Mouse (Mus musculus) liver, embryonic 12.5 days (tissue): Measurements from ENCODE around the gene Npas1. TPM values are rescaled to one million over a fixed set of nuclear protein-coding genes. Genes with fewer than 3 reads are reported as not detected.

ENCODE experiments used
- ATAC-seq: fragments of 200-750 bp; cut with Nextera tagmentation; 2 replicates; pipeline ENCODE4 v1.8.0; 2017; ENCODE audit warnings: moderate number of reproducible peaks, mild to moderate bottlenecking, moderate library complexity
- H3K27ac ChIP-seq: fragments of 300-500 bp; sonication (generic); 2 replicates; pipeline ENCODE4 v1.5.1; 2016; ENCODE audit warnings: mild to moderate bottlenecking
- H3K27me3 ChIP-seq: fragments of 300-500 bp; sonication (generic); replicated peaks from 2 replicates; pipeline ENCODE4 v1.6.1; 2016; ENCODE audit warnings: mild to moderate bottlenecking, moderate library complexity
- H3K36me3 ChIP-seq: fragments of 300-500 bp; sonication (generic); 2 replicates; pipeline ENCODE4 v1.6.1; 2016; ENCODE audit warnings: mild to moderate bottlenecking, moderate library complexity
- H3K4me1 ChIP-seq: fragments of 300-500 bp; sonication (generic); 2 replicates; pipeline ENCODE4 v1.6.1; 2016
- H3K4me2 ChIP-seq: fragments of 300-500 bp; sonication (generic); 2 replicates; pipeline ENCODE4 v1.6.1; 2016; ENCODE audit warnings: mild to moderate bottlenecking, moderate library complexity
- H3K4me3 ChIP-seq: fragments of 300-500 bp; sonication (generic); 2 replicates; pipeline ENCODE4 v1.5.1; 2016; ENCODE audit warnings: mild to moderate bottlenecking, moderate library complexity
- H3K9ac ChIP-seq: fragments of 300-500 bp; sonication (generic); 2 replicates; pipeline ENCODE4 v1.6.1; 2016; ENCODE audit warnings: mild to moderate bottlenecking, moderate library complexity
- H3K9me3 ChIP-seq: fragments of 300-500 bp; sonication (generic); replicated peaks from 2 replicates; pipeline ENCODE4 v1.6.1; 2016; ENCODE audit warnings: mild to moderate bottlenecking, moderate library complexity
- WGBS: fragments of 180-500 bp; shearing (Covaris S2); methylation state at CpG from one replicate; pipeline ENCODE4 v1.1.7; 2016; ENCODE audit not compliant: insufficient replicate concordance; 5-methylcytosine and 5-hydroxymethylcytosine counted together
- polyA plus RNA-seq: library from polyadenylated mRNA; unstranded; fragments of >200 nt; fragmentation: Nextera tagmentation; extraction: Ambion mirVana; gene quantifications from 2 replicates; pipeline ENCODE4 v1.2.1, GENCODE M21; 2016

The Npas1 gene
- polyA plus RNA-seq, 1 experiment from 2014 or later: 0.33 TPM

- Histone ChIP-seq H3K36me3 (peaks cover 22% of the 10 kb centered on the region), H3K4me3 (no peak overlapping the region), H3K9me3 (no peaks in the 10 kb centered on the region), H3K4me1 (peaks cover 24% of the 10 kb centered on the region), H3K27me3 (0 out of 2 replicates have a peak, but pooled peaks cover 3% of the 10 kb centered on the region), H3K4me2 (peak overlapping the region; percentile 98), H3K9ac (no peak overlapping the region; the same call in 1 of the 2 replicates), H3K27ac (peak overlapping the region; percentile 23; the same call in 1 of the 2 replicates)
- no peak for ATAC-seq
- 68% methylated on average over 6 of the region's 6 CpGs for WGBS
These were observed 25.9 kb downstream of the Npas1 start for GRCm38 (mm10) chr7:16451656-16452055.

GRCm38 (mm10) chr7:16441241-16441640 lies 36.3 kb downstream of the Npas1 start:
- H3K9me3 ChIP-seq: no peaks in the 10 kb centered on the region
- H3K9ac ChIP-seq: no peak overlapping the region
- H3K4me3 ChIP-seq: no peak overlapping the region
- ATAC-seq: no peak
- no peaks in the 10 kb centered on the region for H3K4me1 ChIP-seq
- peaks cover 10% of the 10 kb centered on the region for H3K36me3 ChIP-seq
- H3K27ac ChIP-seq: no peak overlapping the region
- no peak overlapping the region for H3K4me2 ChIP-seq
- 0 out of 2 replicates have a peak, but pooled peaks cover 8% of the 10 kb centered on the region for H3K27me3 ChIP-seq

DNA sequence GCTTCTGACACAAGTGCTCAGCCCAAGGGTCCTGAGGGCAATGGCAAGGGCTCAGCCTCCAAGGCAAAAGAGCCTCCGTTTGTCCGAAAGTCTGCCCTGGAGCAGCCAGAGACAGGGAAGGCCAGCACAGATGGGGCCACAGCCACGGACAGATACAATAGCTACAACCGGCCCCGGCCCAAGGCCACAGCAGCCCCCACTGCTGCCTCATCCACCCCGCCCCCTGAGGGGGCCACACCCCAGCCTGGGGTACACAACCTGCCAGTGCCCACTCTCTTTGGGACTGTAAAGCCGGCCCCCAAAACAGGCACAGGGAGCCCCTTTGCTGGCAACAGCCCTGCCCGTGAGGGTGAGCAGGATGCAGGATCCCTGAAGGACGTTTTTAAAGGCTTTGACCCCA lies 42.4 kb downstream of the Npas1 start:
- Histone ChIP-seq H3K4me3 (no peak overlapping the region), H3K27ac (no peak overlapping the region), H3K9me3 (no peaks in the 10 kb centered on the region), H3K4me1 (no peaks in the 10 kb centered on the region), H3K36me3 (peaks cover 72% of the 10 kb centered on the region), H3K4me2 (no peak overlapping the region), H3K27me3 (no peaks in the 10 kb centered on the region), H3K9ac (no peak overlapping the region)
- no peak for ATAC-seq
- 89% methylated on average over 9 of the region's 9 CpGs for WGBS

DNA sequence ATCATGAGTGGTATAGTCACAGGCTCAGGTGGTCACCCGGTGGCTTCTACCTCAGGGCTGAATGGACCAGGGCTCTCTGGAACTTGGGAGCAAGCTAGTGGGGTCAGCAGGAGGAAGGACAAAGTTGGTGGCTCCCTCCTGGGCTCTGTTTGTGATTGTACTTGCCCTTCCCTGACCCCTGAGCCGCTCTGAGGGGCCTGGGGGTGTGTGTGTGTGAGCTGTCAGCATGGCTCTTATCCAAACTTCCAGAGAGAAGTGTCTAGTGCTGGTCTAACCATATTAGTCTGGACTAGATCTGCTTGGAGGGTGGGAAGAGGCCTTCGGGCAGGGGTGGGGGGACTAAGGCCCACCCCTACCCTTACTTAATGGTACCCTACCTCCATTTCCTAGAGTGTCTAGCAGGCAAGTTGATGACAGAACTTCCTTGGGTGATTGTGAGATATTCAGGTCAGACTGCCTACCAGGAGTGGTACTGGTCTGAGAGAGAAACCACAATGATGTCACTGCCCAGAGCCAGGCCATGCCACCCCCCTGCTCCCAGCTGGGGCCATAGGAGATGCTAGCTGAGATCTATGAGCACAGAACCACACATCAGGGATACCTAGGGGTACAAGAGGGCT lies 44.1 kb downstream of the Npas1 start:
- Histone ChIP-seq H3K9me3 (no peaks in the 10 kb centered on the region), H3K9ac (no peak overlapping the region), H3K4me3 (no peak overlapping the region), H3K4me1 (no peaks in the 10 kb centered on the region), H3K27me3 (no peaks in the 10 kb centered on the region), H3K4me2 (no peak overlapping the region), H3K36me3 (peaks cover 88% of the 10 kb centered on the region), H3K27ac (no peak overlapping the region)
- ATAC-seq: 0 out of 2 replicates have a peak, but pooled peaks have one; percentile 30
- 84% methylated on average over 3 of the region's 3 CpGs for WGBS

DNA sequence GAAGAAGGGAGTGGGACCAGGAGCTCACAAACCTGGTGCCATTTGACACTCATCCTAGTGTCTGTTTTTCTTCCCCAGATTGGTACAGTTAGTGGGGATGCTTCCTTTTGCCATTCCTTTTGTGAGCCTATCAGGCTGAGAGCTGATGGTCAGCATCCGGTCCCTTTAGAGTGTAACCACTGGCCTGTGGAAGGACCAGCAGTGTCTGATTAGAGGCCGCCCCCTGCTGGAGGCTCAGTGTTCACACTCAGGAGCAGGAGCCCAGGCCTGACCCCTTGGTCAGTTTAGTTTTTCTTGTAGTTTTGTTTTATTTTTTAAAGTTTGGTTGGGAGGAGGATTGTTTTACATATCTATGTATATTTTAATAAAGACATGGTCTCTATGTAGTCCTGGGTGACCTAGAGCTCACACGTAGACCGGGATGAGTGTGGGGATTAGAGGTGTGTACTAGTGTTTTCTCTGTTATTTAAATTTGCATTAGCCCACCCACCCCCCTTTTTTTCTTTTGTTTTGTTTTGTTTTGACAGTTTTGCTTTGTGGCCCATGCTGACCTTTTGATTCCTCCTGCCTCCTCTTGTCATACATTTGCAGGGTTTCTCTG lies 51.3 kb downstream of the Npas1 start:
- peak; percentile 71 for ATAC-seq
- 61% methylated on average over 4 of the region's 4 CpGs for WGBS
- H3K9me3 ChIP-seq: no peaks in the 10 kb centered on the region

GRCm38 (mm10) chr7:16425721-16426120 lies 51.8 kb downstream of the Npas1 start:
- H3K4me1 ChIP-seq: no peaks in the 10 kb centered on the region
- whole genome bisulfite sequencing: 90% methylated on average over 10 of the region's 10 CpGs
- H3K27ac ChIP-seq: peak overlapping the region; percentile 11; the same call in 1 of the 2 replicates
- H3K4me3 ChIP-seq: no peak overlapping the region
- H3K36me3 ChIP-seq: peaks cover 100% of the 10 kb centered on the region
- no peaks in the 10 kb centered on the region for H3K27me3 ChIP-seq
- ATAC-seq: peak; percentile 18
- H3K4me2 ChIP-seq: no peak overlapping the region
- H3K9ac ChIP-seq: no peak overlapping the region
- H3K9me3 ChIP-seq: no peaks in the 10 kb centered on the region

More for the DNA sequence above, 51.3 kb downstream of the Npas1 start:
- no peaks in the 10 kb centered on the region for H3K4me1 ChIP-seq
- H3K27ac ChIP-seq: no peak overlapping the region
- peaks cover 100% of the 10 kb centered on the region for H3K36me3 ChIP-seq
- no peaks in the 10 kb centered on the region for H3K27me3 ChIP-seq
- no peak overlapping the region for H3K4me2 ChIP-seq
- no peak overlapping the region for H3K9ac ChIP-seq
- no peak overlapping the region for H3K4me3 ChIP-seq

- Histone ChIP-seq H3K4me3 (no peak overlapping the region), H3K9me3 (no peaks in the 10 kb centered on the region), H3K36me3 (peaks cover 100% of the 10 kb centered on the region), H3K4me2 (no peak overlapping the region), H3K27ac (no peak overlapping the region), H3K4me1 (no peaks in the 10 kb centered on the region), H3K9ac (no peak overlapping the region), H3K27me3 (no peaks in the 10 kb centered on the region)
- no peak for ATAC-seq
- WGBS: 90% methylated on average over 9 of the region's 9 CpGs
These were observed 53.8 kb downstream of the Npas1 start for GRCm38 (mm10) chr7:16423731-16424130.

GRCm38 (mm10) chr7:16422222-16422856 lies 55.2 kb downstream of the Npas1 start:
- Histone ChIP-seq H3K4me1 (no peaks in the 10 kb centered on the region), H3K4me2 (no peak overlapping the region), H3K36me3 (peaks cover 100% of the 10 kb centered on the region), H3K27me3 (no peaks in the 10 kb centered on the region), H3K9ac (no peak overlapping the region), H3K4me3 (no peak overlapping the region), H3K9me3 (no peaks in the 10 kb centered on the region), H3K27ac (no peak overlapping the region)
- WGBS: 90% methylated on average over 18 of the region's 18 CpGs
- ATAC-seq: no peak

GRCm38 (mm10) chr7:16420493-16421118 lies 56.9 kb downstream of the Npas1 start:
- WGBS: 91% methylated on average over 8 of the region's 8 CpGs
- H3K9ac ChIP-seq: no peak overlapping the region
- H3K27ac ChIP-seq: peak overlapping the region; percentile 17; the same call in 1 of the 2 replicates
- ATAC-seq: no peak
- H3K4me3 ChIP-seq: no peak overlapping the region
- H3K4me2 ChIP-seq: no peak overlapping the region
- peaks cover 100% of the 10 kb centered on the region for H3K36me3 ChIP-seq
- no peaks in the 10 kb centered on the region for H3K9me3 ChIP-seq
- no peaks in the 10 kb centered on the region for H3K27me3 ChIP-seq
- H3K4me1 ChIP-seq: peaks cover 11% of the 10 kb centered on the region; the same call in 1 of the 2 replicates

- Histone ChIP-seq H3K9me3 (no peaks in the 10 kb centered on the region), H3K9ac (no peak overlapping the region), H3K27ac (no peak overlapping the region), H3K36me3 (peaks cover 99% of the 10 kb centered on the region), H3K27me3 (no peaks in the 10 kb centered on the region), H3K4me1 (peaks cover 29% of the 10 kb centered on the region), H3K4me3 (no peak overlapping the region), H3K4me2 (no peak overlapping the region)
- WGBS: 88% methylated on average over 5 of the region's 5 CpGs
- no peak for ATAC-seq
These were observed 58.8 kb downstream of the Npas1 start for GRCm38 (mm10) chr7:16418713-16419112.

DNA sequence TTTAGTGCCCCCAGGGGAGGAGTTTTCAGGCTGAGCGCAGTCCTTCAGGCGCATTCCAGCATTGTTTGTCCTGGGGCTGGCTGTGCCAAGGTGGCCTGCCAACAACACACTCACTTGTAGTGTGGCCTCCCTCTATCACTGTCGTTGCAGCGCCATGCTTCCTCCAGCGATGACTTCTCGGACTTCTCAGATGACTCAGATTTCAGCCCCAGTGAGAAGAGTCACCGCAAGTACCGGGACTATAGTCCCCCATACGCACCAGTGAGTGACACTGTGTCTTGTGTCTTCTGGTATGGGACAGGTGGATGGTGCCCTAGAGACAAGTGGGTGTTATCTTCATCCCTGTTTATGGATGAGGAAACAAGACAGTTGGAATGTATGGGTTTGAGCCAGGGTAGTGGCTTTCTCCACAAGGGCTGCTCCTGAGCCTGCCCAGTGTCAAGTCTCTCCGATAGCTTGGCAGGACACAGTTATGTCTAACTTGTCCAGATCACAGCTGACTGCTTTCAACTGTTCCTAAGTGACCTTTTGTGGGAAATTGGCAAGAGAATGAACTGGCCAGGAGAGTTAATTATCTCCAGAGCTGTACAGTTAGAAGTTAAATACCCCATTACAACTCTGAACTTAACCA lies 60.3 kb downstream of the Npas1 start:
- H3K4me3 ChIP-seq: no peak overlapping the region
- peaks cover 42% of the 10 kb centered on the region for H3K4me1 ChIP-seq
- no peak overlapping the region for H3K4me2 ChIP-seq
- ATAC-seq: no peak
- peaks cover 99% of the 10 kb centered on the region for H3K36me3 ChIP-seq
- no peaks in the 10 kb centered on the region for H3K9me3 ChIP-seq
- no peak overlapping the region for H3K27ac ChIP-seq
- 86% methylated on average over 10 of the region's 10 CpGs for WGBS
- H3K9ac ChIP-seq: no peak overlapping the region
- H3K27me3 ChIP-seq: no peaks in the 10 kb centered on the region
